13 mouse cellular contexts compared by ENCODE assay signal in genomic region chr2:32131205-32131834, GRCm38 (mm10). TPM values are rescaled to one million over a fixed set of nuclear protein-coding genes. Genes with fewer than 3 reads are reported as not detected.
DNase-seq lines count a peak whose midpoint lies in the region; ATAC-seq and TF ChIP-seq lines count a peak whose summit lies in the region.
"Had no signal": no experiment of that assay in that cellular context is flagged by ENCODE, and none has a peak within 500 bp of the region (broad histone marks: within the 10 kb centered on the region; RNA-seq: fewer than 3 reads in every experiment).

No protein-coding gene starts in this region.

- TF ChIP-seq POLR2A in lung, adult 2 months (IDR thresholded peaks at IDR 0.05; ENCODE audit: borderline replicate concordance, extremely low read depth, low read depth, low read length): no peak

- 0 out of 2 replicates have a peak overlapping the region, but pooled peaks have one; percentile 21 for H3K4me2 ChIP-seq in heart, embryonic 15.5 days
- H3K4me2 ChIP-seq in forebrain, postnatal 0 days (ENCODE audit: low read depth): no peak overlapping the region
- H3K4me2 ChIP-seq: forebrain, embryonic 15.5 days; hindbrain, embryonic 14.5 days; limb, embryonic 12.5 days had no signal

- no peak overlapping the region for H3K4me3 ChIP-seq in heart, embryonic 15.5 days
- no peak overlapping the region for H3K4me3 ChIP-seq in lung, adult 2 months (replicated peaks; ENCODE audit: extremely low read depth, low read depth, low read length)
- no peak overlapping the region for H3K4me3 ChIP-seq in forebrain, postnatal 0 days (ENCODE audit: low read depth, low read length)
- H3K4me3 ChIP-seq: embryonic facial prominence, embryonic 13.5 days; forebrain, embryonic 15.5 days; limb, embryonic 12.5 days had no signal

- H3K9ac ChIP-seq in heart, embryonic 15.5 days: 0 out of 2 replicates have a peak overlapping the region, but pooled peaks have one; percentile 31
- H3K9ac ChIP-seq in forebrain, postnatal 0 days: no peak overlapping the region
- H3K9ac ChIP-seq: embryonic facial prominence, embryonic 13.5 days; forebrain, embryonic 15.5 days; hindbrain, embryonic 14.5 days; limb, embryonic 12.5 days had no signal

- 28% methylated on average over 9 of the region's 9 CpGs for WGBS in heart, embryonic 15.5 days
- 78% methylated on average over 9 of the region's 9 CpGs for WGBS in lung, adult 2 months
- WGBS in forebrain, postnatal 0 days: 86% methylated on average over 9 of the region's 9 CpGs

- H3K4me1 ChIP-seq in heart, embryonic 15.5 days (replicated peaks): peaks cover 54% of the 10 kb centered on the region
- H3K4me1 ChIP-seq in lung, adult 2 months (ENCODE audit: control insufficient read depth, insufficient read depth, low read length): peaks cover 2% of the 10 kb centered on the region; the same call in 1 of the 2 replicates
- H3K4me1 ChIP-seq in forebrain, postnatal 0 days (ENCODE audit: insufficient read depth): no peaks in the 10 kb centered on the region
- H3K4me1 ChIP-seq: embryonic facial prominence, embryonic 13.5 days had no signal

- H3K27me3 ChIP-seq in heart, embryonic 15.5 days: no peaks in the 10 kb centered on the region
- no peaks in the 10 kb centered on the region for H3K27me3 ChIP-seq in forebrain, postnatal 0 days (ENCODE audit: insufficient read depth, low read length)
- H3K27me3 ChIP-seq: forebrain, embryonic 15.5 days; limb, embryonic 12.5 days had no signal

- ATAC-seq in heart, embryonic 15.5 days (replicated peaks; ENCODE audit: insufficient number of reproducible peaks, insufficient read depth, low FRiP score, low read depth): no peak
- ATAC-seq in forebrain, postnatal 0 days: no peak
- ATAC-seq: forebrain, embryonic 15.5 days had no signal

- peak overlapping the region; percentile 92 for H3K27ac ChIP-seq in heart, embryonic 15.5 days
- H3K27ac ChIP-seq in forebrain, postnatal 0 days (ENCODE audit: low read depth, low read length): no peak overlapping the region
- H3K27ac ChIP-seq: embryonic facial prominence, embryonic 13.5 days; forebrain, embryonic 15.5 days; hindbrain, embryonic 14.5 days; limb, embryonic 12.5 days had no signal

- H3K36me3 ChIP-seq in heart, embryonic 15.5 days: no peaks in the 10 kb centered on the region
- no peaks in the 10 kb centered on the region for H3K36me3 ChIP-seq in forebrain, postnatal 0 days (ENCODE audit: insufficient read depth)
- H3K36me3 ChIP-seq: embryonic facial prominence, embryonic 13.5 days; forebrain, embryonic 15.5 days; limb, embryonic 12.5 days had no signal

- DNase-seq in adrenal gland, postnatal 14 days: peak; percentile 57
- no peak for DNase-seq in adrenal gland, adult 8-10 months
- DNase-seq in heart, postnatal 4 days: no peak
- DNase-seq in thymus, postnatal 14 days: peak; percentile 14
- no peak for DNase-seq in thymus, postnatal 0 days (ENCODE audit: low spot score)
- DNase-seq in lung, adult 2 months: no peak
- DNase-seq in forebrain, postnatal 0 days: no peak

- H3K9me3 ChIP-seq in heart, embryonic 15.5 days (replicated peaks): no peaks in the 10 kb centered on the region
- no peaks in the 10 kb centered on the region for H3K9me3 ChIP-seq in forebrain, postnatal 0 days (ENCODE audit: low read length)
- H3K9me3 ChIP-seq: embryonic facial prominence, embryonic 13.5 days; forebrain, embryonic 15.5 days; limb, embryonic 12.5 days had no signal

- no peak for TF ChIP-seq CTCF in lung, adult 2 months (IDR thresholded peaks at IDR 0.05; ENCODE audit: insufficient read depth, low read length)
- TF ChIP-seq CTCF in forebrain, postnatal 0 days (IDR thresholded peaks at IDR 0.05; ENCODE audit: low read depth): no peak

RNA-seq across cellular contexts. Expression of gene Prrc2b, which starts 19.6 kb away (rescaled TPM):
- total RNA-seq in adrenal gland, postnatal 14 days (2021): 86.4 and 91.3 TPM in 2 replicates
- 100 to 1,000 TPM; 140 to 182 (median 166) TPM for total RNA-seq in adrenal gland, adult 8-10 months (2022)
- 21.0 and 34.8 TPM in 2 replicates for polyA plus RNA-seq in heart, embryonic 15.5 days (2015; fragmentation: Nextera tagmentation; extraction: Ambion mirVana)
- total RNA-seq in heart, postnatal 4 days (2021): 100 to 1,000 TPM; 138 to 145 TPM
- polyA plus RNA-seq in thymus, postnatal 0 days (2015; fragmentation: Nextera tagmentation; extraction: Ambion mirVana): 22.5 and 33.6 TPM in 2 replicates
- 67.9 and 68.5 TPM in 2 replicates for polyA plus RNA-seq in lung, adult 2 months (2012; rRNA removed)
- 92.1 and 131 TPM in 2 replicates for total RNA-seq in forebrain, postnatal 0 days (2014; rRNA removed)
- polyA plus RNA-seq in forebrain, postnatal 0 days (2015; fragmentation: Nextera tagmentation; extraction: Ambion mirVana): 40.7 and 60.4 TPM in 2 replicates

RNA-seq across cellular contexts. Expression of gene Plpp7, which starts 36.0 kb away (rescaled TPM):
- 3.0 and 3.6 TPM in 2 replicates for total RNA-seq in adrenal gland, postnatal 14 days (2021)
- total RNA-seq in adrenal gland, adult 8-10 months (2022): 1 to 10 TPM; 5.5 to 9.0 (median 6.5) TPM
- 15.9 and 16.1 TPM in 2 replicates for polyA plus RNA-seq in heart, embryonic 15.5 days (2015; fragmentation: Nextera tagmentation; extraction: Ambion mirVana)
- 10 to 100 TPM; 15.7 to 20.5 TPM for total RNA-seq in heart, postnatal 4 days (2021)
- polyA plus RNA-seq in thymus, postnatal 0 days (2015; fragmentation: Nextera tagmentation; extraction: Ambion mirVana): 0.91 and 1.0 TPM in 2 replicates
- 8.0 and 9.5 TPM in 2 replicates for polyA plus RNA-seq in lung, adult 2 months (2012; rRNA removed)
- total RNA-seq in forebrain, postnatal 0 days (2014; rRNA removed): 21.5 and 28.6 TPM in 2 replicates
- 23.4 and 24.0 TPM in 2 replicates for polyA plus RNA-seq in forebrain, postnatal 0 days (2015; fragmentation: Nextera tagmentation; extraction: Ambion mirVana)
- total RNA-seq: neutrophil, adult 5-6 weeks had no signal

RNA-seq across cellular contexts. Expression of gene Fam78a, which starts 46.7 kb away (rescaled TPM):
- total RNA-seq in adrenal gland, postnatal 14 days (2021): 3.0 and 10.0 TPM in 2 replicates
- 1 to 10 TPM in 3 of 4 experiments, under 1 TPM in 1; 0.59 to 3.9 (median 2.6) TPM for total RNA-seq in adrenal gland, adult 8-10 months (2022)
- 26.7 and 29.1 TPM in 2 replicates for polyA plus RNA-seq in heart, embryonic 15.5 days (2015; fragmentation: Nextera tagmentation; extraction: Ambion mirVana)
- 10 to 100 TPM; 40.9 to 42.5 TPM for total RNA-seq in heart, postnatal 4 days (2021)
- polyA plus RNA-seq in thymus, postnatal 0 days (2015; fragmentation: Nextera tagmentation; extraction: Ambion mirVana): 57.5 and 68.6 TPM in 2 replicates
- polyA plus RNA-seq in lung, adult 2 months (2012; rRNA removed): 6.0 and 7.5 TPM in 2 replicates
- total RNA-seq in forebrain, postnatal 0 days (2014; rRNA removed): 0.38 and 0.62 TPM in 2 replicates
- polyA plus RNA-seq in forebrain, postnatal 0 days (2015; fragmentation: Nextera tagmentation; extraction: Ambion mirVana): 0.38 and 0.39 TPM in 2 replicates

Comparison
In these comparisons a context has a peak if more than half of its experiments do, and no peak if none do; other contexts are left out.
1. DNase-seq: peak in adrenal gland, postnatal 14 days (single experiment) and thymus, postnatal 14 days (single experiment); none in adrenal gland, adult 8-10 months (single experiment), heart, postnatal 4 days (single experiment), thymus, postnatal 0 days (single experiment), lung, adult 2 months (single experiment) and forebrain, postnatal 0 days (single experiment).